Mouse (Mus musculus): Measurements from ENCODE around the gene Exoc3l4. TPM values are rescaled to one million over a fixed set of nuclear protein-coding genes. Genes with fewer than 3 reads are reported as not detected.

Gene Exoc3l4
- polyA plus RNA-seq, 1 experiment from 2014 or later, result 8.0 TPM

- no peak overlapping the region for H3K4me3 ChIP-seq (ENCODE audit: inconsistent target)
- H3K79me2 ChIP-seq (ENCODE audit: inconsistent target), result no peaks in the 10 kb centered on the region
- WGBS (ENCODE audit: missing documents), result 65% methylated on average over 9 of the region's 9 CpGs
- no peaks in the 10 kb centered on the region for H3K36me3 ChIP-seq (ENCODE audit: inconsistent target)
- H3K27ac ChIP-seq, result no peak overlapping the region
These were observed 7.7 kb downstream of the Exoc3l4 start for GRCm38 (mm10) chr12:111424547-111424946.

- Histone ChIP-seq H3K4me3 (ENCODE audit: inconsistent target) (no peak overlapping the region), H3K79me2 (ENCODE audit: inconsistent target) (no peaks in the 10 kb centered on the region), H3K36me3 (ENCODE audit: inconsistent target) (no peaks in the 10 kb centered on the region), H3K27ac (no peak overlapping the region)
- 3% methylated on average over 14 of the region's 15 CpGs for WGBS (ENCODE audit: missing documents)
These were observed 8.4 kb downstream of the Exoc3l4 start for GRCm38 (mm10) chr12:111425258-111425657.

- Histone ChIP-seq H3K27ac (no peak overlapping the region), H3K79me2 (ENCODE audit: inconsistent target) (no peaks in the 10 kb centered on the region), H3K4me3 (ENCODE audit: inconsistent target) (no peak overlapping the region), H3K36me3 (ENCODE audit: inconsistent target) (no peaks in the 10 kb centered on the region)
- 14% methylated on average over 26 of the region's 29 CpGs for WGBS (ENCODE audit: missing documents)
These were observed 9.1 kb downstream of the Exoc3l4 start for GRCm38 (mm10) chr12:111425789-111426460.

- Histone ChIP-seq H3K36me3 (ENCODE audit: inconsistent target) (no peaks in the 10 kb centered on the region), H3K27ac (no peak overlapping the region), H3K4me3 (ENCODE audit: inconsistent target) (no peak overlapping the region), H3K79me2 (ENCODE audit: inconsistent target) (no peaks in the 10 kb centered on the region)
- 90% methylated on average over 12 of the region's 12 CpGs for WGBS (ENCODE audit: missing documents)
These were observed 10.8 kb downstream of the Exoc3l4 start for GRCm38 (mm10) chr12:111427438-111428113.

- H3K4me3 ChIP-seq (ENCODE audit: inconsistent target), result no peak overlapping the region
- no peak overlapping the region for H3K27ac ChIP-seq
- WGBS (ENCODE audit: missing documents), result 83% methylated on average over 8 of the region's 8 CpGs
- H3K79me2 ChIP-seq (ENCODE audit: inconsistent target), result no peaks in the 10 kb centered on the region
- H3K36me3 ChIP-seq (ENCODE audit: inconsistent target), result no peaks in the 10 kb centered on the region
These were observed 11.5 kb downstream of the Exoc3l4 start for GRCm38 (mm10) chr12:111428364-111428763.

- H3K36me3 ChIP-seq (ENCODE audit: inconsistent target), result no peaks in the 10 kb centered on the region
- H3K27ac ChIP-seq, result peak overlapping the region; percentile 95
- H3K4me3 ChIP-seq (ENCODE audit: inconsistent target), result peak overlapping the region; percentile 24
- H3K79me2 ChIP-seq (ENCODE audit: inconsistent target), result no peaks in the 10 kb centered on the region
- 14% methylated on average over 35 of the region's 40 CpGs for WGBS (ENCODE audit: missing documents)
These were observed 12.4 kb downstream of the Exoc3l4 start for GRCm38 (mm10) chr12:111428961-111429911.

- WGBS (ENCODE audit: missing documents), result 8% methylated on average over 27 of the region's 27 CpGs
- Histone ChIP-seq H3K4me3 (ENCODE audit: inconsistent target) (peak overlapping the region; percentile 24), H3K27ac (peak overlapping the region; percentile 95), H3K36me3 (ENCODE audit: inconsistent target) (no peaks in the 10 kb centered on the region), H3K79me2 (ENCODE audit: inconsistent target) (no peaks in the 10 kb centered on the region)
These were observed 13.4 kb downstream of the Exoc3l4 start for GRCm38 (mm10) chr12:111430049-111430867.

GRCm38 (mm10) chr12:111430868-111431817, 14.3 kb downstream of the Exoc3l4 start:
- Histone ChIP-seq H3K36me3 (ENCODE audit: inconsistent target) (no peaks in the 10 kb centered on the region), H3K79me2 (ENCODE audit: inconsistent target) (no peaks in the 10 kb centered on the region), H3K27ac (peak overlapping the region; percentile 95), H3K4me3 (ENCODE audit: inconsistent target) (no peak overlapping the region)
- 74% methylated on average over 14 of the region's 14 CpGs for WGBS (ENCODE audit: missing documents)

- H3K36me3 ChIP-seq (ENCODE audit: inconsistent target), result no peaks in the 10 kb centered on the region
- H3K79me2 ChIP-seq (ENCODE audit: inconsistent target), result no peaks in the 10 kb centered on the region
- H3K4me3 ChIP-seq (ENCODE audit: inconsistent target), result no peak overlapping the region
- peak overlapping the region; percentile 95; the same call in 1 of the 2 replicates for H3K27ac ChIP-seq
- 25% methylated on average over 4 of the region's 4 CpGs for WGBS (ENCODE audit: missing documents)
These were observed 15.3 kb downstream of the Exoc3l4 start for GRCm38 (mm10) chr12:111432097-111432496.

GRCm38 (mm10) chr12:111432751-111433331, 16.0 kb downstream of the Exoc3l4 start:
- H3K36me3 ChIP-seq (ENCODE audit: inconsistent target), result no peaks in the 10 kb centered on the region
- 43% methylated on average over 4 of the region's 5 CpGs for WGBS (ENCODE audit: missing documents)
- H3K79me2 ChIP-seq (ENCODE audit: inconsistent target), result no peaks in the 10 kb centered on the region
- H3K4me3 ChIP-seq (ENCODE audit: inconsistent target), result no peak overlapping the region
- H3K27ac ChIP-seq, result 0 out of 2 replicates have a peak overlapping the region, but pooled peaks have one; percentile 95

- Histone ChIP-seq H3K4me3 (ENCODE audit: inconsistent target) (no peak overlapping the region), H3K36me3 (ENCODE audit: inconsistent target) (no peaks in the 10 kb centered on the region), H3K27ac (no peak overlapping the region), H3K79me2 (ENCODE audit: inconsistent target) (no peaks in the 10 kb centered on the region)
- WGBS (ENCODE audit: missing documents), result 95% methylated on average over 6 of the region's 7 CpGs
These were observed 17.4 kb downstream of the Exoc3l4 start for GRCm38 (mm10) chr12:111434164-111434744.

- Histone ChIP-seq H3K36me3 (ENCODE audit: inconsistent target) (no peaks in the 10 kb centered on the region), H3K27ac (peak overlapping the region; percentile 98), H3K4me3 (ENCODE audit: inconsistent target) (no peak overlapping the region), H3K79me2 (ENCODE audit: inconsistent target) (no peaks in the 10 kb centered on the region)
- 83% methylated on average over 6 of the region's 8 CpGs for WGBS (ENCODE audit: missing documents)
These were observed 18.0 kb downstream of the Exoc3l4 start for GRCm38 (mm10) chr12:111434745-111435327.

All from macrophage (primary cell).